Mouse (Mus musculus) cortical plate, adult 2 months (tissue): ENCODE results near the gene Trappc3.

ENCODE experiments used
- CTCF ChIP-seq: fragments of 200-500 bp; IDR thresholded peaks from 2 replicates; pipeline ENCODE4 v1.5.1; 2011; ENCODE audit warnings: mild to moderate bottlenecking, control low read depth, low read length; ENCODE audit not compliant: insufficient read depth; ENCODE audit errors: extremely low read depth
- POLR2A ChIP-seq: fragments of 200-500 bp; IDR thresholded peaks from 2 replicates; pipeline ENCODE4 v1.6.1; 2011; ENCODE audit warnings: mild to moderate bottlenecking, low read length, control low read depth; ENCODE audit not compliant: insufficient read depth; ENCODE audit errors: extremely low read depth

- TF ChIP-seq CTCF, result no peak
- no peak for TF ChIP-seq POLR2A
These were observed 10.4 kb upstream of the Trappc3 start for GRCm38 (mm10) chr4:126251655-126252254.
